18 mouse cellular contexts compared by ENCODE assay signal in genomic region chr10:43856351-43856750, GRCm38 (mm10). TPM values are rescaled to one million over a fixed set of nuclear protein-coding genes. Genes with fewer than 3 reads are reported as not detected.
DNase-seq lines count a peak whose midpoint lies in the region; ATAC-seq and TF ChIP-seq lines count a peak whose summit lies in the region.
"Had no signal": no experiment of that assay in that cellular context is flagged by ENCODE, and none has a peak within 500 bp of the region (broad histone marks: within the 10 kb centered on the region; RNA-seq: fewer than 3 reads in every experiment).

No protein-coding gene starts in this region.

- H3K27me3 ChIP-seq in G1E (ENCODE audit: insufficient read depth, low read length) = no peaks in the 10 kb centered on the region
- H3K27me3 ChIP-seq: embryonic facial prominence, embryonic 15.5 days; forebrain, embryonic 13.5 days; hindbrain, embryonic 13.5 days; midbrain, embryonic 15.5 days had no signal

- H3K9me3 ChIP-seq in G1E (replicated peaks) = no peaks in the 10 kb centered on the region
- H3K9me3 ChIP-seq: embryonic facial prominence, embryonic 15.5 days; forebrain, embryonic 13.5 days; midbrain, embryonic 15.5 days had no signal

- 0 out of 2 replicates have a peak, but pooled peaks have one; percentile 4 for ATAC-seq in G1E (ENCODE audit: extremely low read depth, insufficient number of reproducible peaks, low FRiP score, poor library complexity, severe bottlenecking)
- peak; percentile 81 to 98 for ATAC-seq in hematopoietic stem cell, adult 5-6 weeks (replicated peaks in 1 of 2; ENCODE audit: insufficient read depth in 1 of 2, low FRiP score in 2 of 2, low TSS enrichment in 1 of 2, low read depth in 1 of 2, poor library complexity in 2 of 2, severe bottlenecking in 2 of 2)
- peak; percentile 99 for ATAC-seq in megakaryocyte progenitor cell, adult 5-6 weeks (replicated peaks; ENCODE audit: poor library complexity)
- ATAC-seq: activated CD4-positive, CD25-positive, alpha-beta regulatory T cell, adult 4 months; forebrain, embryonic 13.5 days; midbrain, embryonic 15.5 days had no signal

- DNase-seq in layer of hippocampus, adult 9-11 months = peak; percentile 56
- DNase-seq in layer of hippocampus, adult 18-20 months (ENCODE audit: low spot score in 2 of 2) = no peak
- peak; percentile 13 for DNase-seq in G1E (ENCODE audit: low spot score)
- no peak for DNase-seq in spleen, postnatal 36 days (ENCODE audit: low spot score in 2 of 2)
- DNase-seq in adrenal gland, postnatal 14 days = no peak
- DNase-seq in neural tube, embryonic 10.5 days (ENCODE audit: extremely low spot score, low spot score) = no peak
- DNase-seq: cerebellum, adult 8-10 months; kidney, adult 11 months; kidney, postnatal 36 days; right cerebral cortex, postnatal 25 days had no signal

- H3K4me3 ChIP-seq in G1E (ENCODE audit: low read depth, low read length) = no peak overlapping the region
- H3K4me3 ChIP-seq: embryonic facial prominence, embryonic 15.5 days; forebrain, embryonic 13.5 days; hindbrain, embryonic 13.5 days; left cerebral cortex, adult 2 months; midbrain, embryonic 15.5 days had no signal

- no peaks in the 10 kb centered on the region for H3K36me3 ChIP-seq in G1E (replicated peaks)
- H3K36me3 ChIP-seq: embryonic facial prominence, embryonic 15.5 days; hindbrain, embryonic 13.5 days; midbrain, embryonic 15.5 days had no signal

- TF ChIP-seq CTCF in G1E (IDR thresholded peaks at IDR 0.05; ENCODE audit: low read depth, low read length) = no peak

- H3K4me1 ChIP-seq in G1E (ENCODE audit: insufficient read depth, low read depth, low read length) = peaks cover 14% of the 10 kb centered on the region
- H3K4me1 ChIP-seq: embryonic facial prominence, embryonic 15.5 days; forebrain, embryonic 13.5 days; hindbrain, embryonic 13.5 days; midbrain, embryonic 15.5 days had no signal

RNA-seq across cellular contexts. Expression of gene Qrsl1, which starts 45.2 kb away (rescaled TPM):
- 10 to 100 TPM; 13.8 to 14.4 TPM for total RNA-seq in layer of hippocampus, adult 18-20 months (2021)
- total RNA-seq in G1E (2014; fragmentation: Nextera tagmentation) = 6.3 and 16.7 TPM in 2 replicates
- total RNA-seq in G1E (2017) = 8.2 and 8.7 TPM in 2 replicates
- polyA plus RNA-seq in G1E (2012) = 1.7 and 2.8 TPM in 2 replicates
- 13.2 and 18.7 TPM in 2 replicates for total RNA-seq in hematopoietic stem cell, adult 5-6 weeks (2017)
- total RNA-seq in megakaryocyte progenitor cell, adult 5-6 weeks (2015) = 23.6 and 27.2 TPM in 2 replicates
- total RNA-seq in megakaryocyte progenitor cell, adult 5-6 weeks (2017) = 13.9 and 18.2 TPM in 2 replicates
- total RNA-seq in adrenal gland, postnatal 14 days (2021) = 14.0 and 18.4 TPM in 2 replicates

RNA-seq across cellular contexts. Expression of gene Rtn4ip1, which starts 45.3 kb away (rescaled TPM):
- total RNA-seq in layer of hippocampus, adult 18-20 months (2021) = 10 to 100 TPM; 13.4 to 13.6 TPM
- 19.2 and 21.5 TPM in 2 replicates for total RNA-seq in G1E (2014; fragmentation: Nextera tagmentation)
- 5.4 and 6.9 TPM in 2 replicates for total RNA-seq in G1E (2017)
- 1.2 and 1.4 TPM in 2 replicates for polyA plus RNA-seq in G1E (2012)
- total RNA-seq in hematopoietic stem cell, adult 5-6 weeks (2017) = 13.1 and 13.8 TPM in 2 replicates
- total RNA-seq in megakaryocyte progenitor cell, adult 5-6 weeks (2015) = 11.9 and 13.8 TPM in 2 replicates
- 12.8 and 15.7 TPM in 2 replicates for total RNA-seq in megakaryocyte progenitor cell, adult 5-6 weeks (2017)
- total RNA-seq in adrenal gland, postnatal 14 days (2021) = 27.2 and 31.6 TPM in 2 replicates

Comparison
In these comparisons a context has a peak if more than half of its experiments do, and no peak if none do; other contexts are left out.
1. DNase-seq: peak in layer of hippocampus, adult 9-11 months (single experiment) and G1E (single experiment); none in layer of hippocampus, adult 18-20 months (0 of 2), spleen, postnatal 36 days (0 of 2), adrenal gland, postnatal 14 days (single experiment) and neural tube, embryonic 10.5 days (single experiment).
2. ATAC-seq: peak in every context shown above with its lines; median percentile 99 in megakaryocyte progenitor cell, adult 5-6 weeks; 90 in hematopoietic stem cell, adult 5-6 weeks; 4 in G1E.